Mouse (Mus musculus): ENCODE measurements at regions not wholly inside any gene's neighbourhood (a gene's known extent, or its start where the extent isn't known, plus 50 kb on each side); places are given as distances from the start of the nearest gene placed in this dataset.

DNA sequence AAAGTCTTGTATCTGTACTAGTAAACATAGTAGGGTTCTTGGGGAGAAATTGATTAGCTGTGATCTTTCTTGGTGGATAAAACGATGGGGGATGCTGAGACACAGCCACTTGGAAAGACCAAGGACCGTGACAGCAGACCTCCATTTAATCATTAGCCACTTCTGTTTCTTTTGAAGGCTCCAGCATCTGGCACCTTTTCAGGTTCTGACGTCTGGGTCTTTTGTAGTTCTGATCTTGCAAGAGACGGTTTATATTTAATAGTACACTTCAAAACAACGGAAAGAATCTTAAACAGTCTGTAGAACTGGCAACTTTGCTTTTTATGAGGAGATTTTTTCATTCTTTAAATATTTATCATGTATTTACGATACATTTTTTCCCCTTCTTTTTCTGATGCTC lies 116.6 kb upstream of the 9330182O14Rik start:
- peak overlapping the region; percentile 5 for H3K4me3 ChIP-seq (ENCODE audit: low read depth, low read length)
- peak overlapping the region; percentile 49; the same call in 1 of the 2 replicates for H3K4me2 ChIP-seq (ENCODE audit: low read depth, low read length)
- H3K27me3 ChIP-seq (ENCODE audit: control insufficient read depth, insufficient read depth, low read length) = no peaks in the 10 kb centered on the region
- no peak overlapping the region for H3K27ac ChIP-seq (ENCODE audit: low read depth)
- DNase-seq (ENCODE audit: low spot score) = no peak
- no peak for ATAC-seq (ENCODE audit: insufficient read depth, low read depth)
- whole genome bisulfite sequencing = 28% methylated on average over 6 of the region's 6 CpGs
- no peaks in the 10 kb centered on the region for H3K9me3 ChIP-seq (replicated peaks; ENCODE audit: control insufficient read depth, low read length)
- no peak for TF ChIP-seq CTCF (IDR thresholded peaks at IDR 0.05; ENCODE audit: low read depth)
- TF ChIP-seq EP300 (IDR thresholded peaks at IDR 0.05; ENCODE audit: low read depth) = no peak
- H3K36me3 ChIP-seq (replicated peaks; ENCODE audit: control insufficient read depth, insufficient read depth, low read length) = no peaks in the 10 kb centered on the region
- no peak overlapping the region for H3K9ac ChIP-seq (replicated peaks; ENCODE audit: low read depth, low read length)
- H3K4me1 ChIP-seq (ENCODE audit: control insufficient read depth, insufficient read depth) = 0 out of 2 replicates have a peak, but pooled peaks cover 9% of the 10 kb centered on the region

DNA sequence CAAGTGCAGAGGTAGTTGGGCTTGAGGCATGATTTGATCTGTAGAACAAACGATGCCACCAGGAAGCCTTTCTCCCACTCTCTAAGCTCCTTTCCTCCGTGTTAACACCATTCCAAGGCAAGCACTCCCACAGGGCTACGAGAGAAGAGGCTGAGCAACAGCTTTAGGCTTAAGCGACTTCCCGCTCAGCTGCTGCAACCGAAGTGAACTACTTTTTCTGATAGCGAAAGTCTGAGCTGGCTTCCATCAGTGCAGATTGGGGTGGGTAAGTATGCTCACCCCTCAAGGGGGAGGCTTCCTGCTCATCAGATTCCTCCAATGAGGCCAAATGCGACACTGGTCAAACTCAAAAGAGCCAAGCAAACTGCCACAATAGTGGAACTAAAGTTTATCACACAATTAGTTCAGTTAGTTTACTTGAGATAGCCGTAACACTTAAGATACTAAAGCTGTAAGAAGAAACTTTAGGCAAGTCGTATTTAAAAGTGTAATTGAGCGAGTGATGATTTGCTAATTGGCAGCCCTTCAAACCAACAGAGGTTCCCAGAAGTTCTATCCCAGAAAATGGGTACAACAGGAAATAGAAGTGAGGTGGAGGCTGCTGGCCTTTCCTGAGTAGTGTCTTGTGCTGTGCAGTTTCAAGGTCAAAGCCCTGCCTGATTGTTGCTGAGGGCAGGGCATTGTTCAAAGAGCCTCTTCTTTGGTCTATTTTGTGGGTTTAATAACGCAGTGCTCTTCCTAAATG lies 115.9 kb upstream of the 9330182O14Rik start:
- Histone ChIP-seq H3K4me3 (ENCODE audit: low read depth, low read length) (peak overlapping the region; percentile 5), H3K4me2 (ENCODE audit: low read depth, low read length) (peak overlapping the region; percentile 49), H3K9ac (replicated peaks; ENCODE audit: low read depth, low read length) (no peak overlapping the region), H3K27ac (ENCODE audit: low read depth) (no peak overlapping the region), H3K36me3 (replicated peaks; ENCODE audit: control insufficient read depth, insufficient read depth, low read length) (no peaks in the 10 kb centered on the region), H3K27me3 (ENCODE audit: control insufficient read depth, insufficient read depth, low read length) (no peaks in the 10 kb centered on the region), H3K9me3 (replicated peaks; ENCODE audit: control insufficient read depth, low read length) (no peaks in the 10 kb centered on the region), H3K4me1 (ENCODE audit: control insufficient read depth, insufficient read depth) (0 out of 2 replicates have a peak, but pooled peaks cover 9% of the 10 kb centered on the region)
- DNase-seq (ENCODE audit: low spot score) (no peak), ATAC-seq (ENCODE audit: insufficient read depth, low read depth) (no peak)
- 15% methylated on average over 12 of the region's 12 CpGs for WGBS
- TF ChIP-seq EP300 (IDR thresholded peaks at IDR 0.05; ENCODE audit: low read depth) (no peak), CTCF (IDR thresholded peaks at IDR 0.05; ENCODE audit: low read depth) (no peak)

GRCm38 (mm10) chr15:40018792-40019151 lies 115.4 kb upstream of the 9330182O14Rik start:
- Histone ChIP-seq H3K4me3 (ENCODE audit: low read depth, low read length) (no peak overlapping the region), H3K27me3 (ENCODE audit: control insufficient read depth, insufficient read depth, low read length) (no peaks in the 10 kb centered on the region), H3K4me2 (ENCODE audit: low read depth, low read length) (no peak overlapping the region), H3K36me3 (replicated peaks; ENCODE audit: control insufficient read depth, insufficient read depth, low read length) (no peaks in the 10 kb centered on the region), H3K9me3 (replicated peaks; ENCODE audit: control insufficient read depth, low read length) (no peaks in the 10 kb centered on the region), H3K9ac (replicated peaks; ENCODE audit: low read depth, low read length) (no peak overlapping the region), H3K27ac (ENCODE audit: low read depth) (no peak overlapping the region), H3K4me1 (ENCODE audit: control insufficient read depth, insufficient read depth) (0 out of 2 replicates have a peak, but pooled peaks cover 9% of the 10 kb centered on the region)
- TF ChIP-seq EP300 (IDR thresholded peaks at IDR 0.05; ENCODE audit: low read depth) (no peak), CTCF (IDR thresholded peaks at IDR 0.05; ENCODE audit: low read depth) (no peak)
- WGBS = 55% methylated on average over 8 of the region's 8 CpGs
- no peak for DNase-seq (ENCODE audit: low spot score)
- no peak for ATAC-seq (ENCODE audit: insufficient read depth, low read depth)

GRCm38 (mm10) chr15:40019226-40019625 lies 114.9 kb upstream of the 9330182O14Rik start:
- TF ChIP-seq EP300 (IDR thresholded peaks at IDR 0.05; ENCODE audit: low read depth) (no peak), CTCF (IDR thresholded peaks at IDR 0.05; ENCODE audit: low read depth) (no peak)
- no peak for ATAC-seq (ENCODE audit: insufficient read depth, low read depth)
- Histone ChIP-seq H3K36me3 (replicated peaks; ENCODE audit: control insufficient read depth, insufficient read depth, low read length) (no peaks in the 10 kb centered on the region), H3K27me3 (ENCODE audit: control insufficient read depth, insufficient read depth, low read length) (no peaks in the 10 kb centered on the region), H3K4me3 (ENCODE audit: low read depth, low read length) (no peak overlapping the region), H3K9ac (replicated peaks; ENCODE audit: low read depth, low read length) (no peak overlapping the region), H3K9me3 (replicated peaks; ENCODE audit: control insufficient read depth, low read length) (no peaks in the 10 kb centered on the region), H3K4me1 (ENCODE audit: control insufficient read depth, insufficient read depth) (0 out of 2 replicates have a peak, but pooled peaks cover 9% of the 10 kb centered on the region), H3K4me2 (ENCODE audit: low read depth, low read length) (no peak overlapping the region), H3K27ac (ENCODE audit: low read depth) (no peak overlapping the region)
- WGBS = 83% methylated on average over 8 of the region's 8 CpGs
- no peak for DNase-seq (ENCODE audit: low spot score)

- 0 out of 2 replicates have a peak, but pooled peaks cover 9% of the 10 kb centered on the region for H3K4me1 ChIP-seq (ENCODE audit: control insufficient read depth, insufficient read depth)
- no peak for ATAC-seq (ENCODE audit: insufficient read depth, low read depth)
- no peaks in the 10 kb centered on the region for H3K36me3 ChIP-seq (replicated peaks; ENCODE audit: control insufficient read depth, insufficient read depth, low read length)
- TF ChIP-seq CTCF (IDR thresholded peaks at IDR 0.05; ENCODE audit: low read depth) = no peak
- TF ChIP-seq EP300 (IDR thresholded peaks at IDR 0.05; ENCODE audit: low read depth) = no peak
- no peak overlapping the region for H3K27ac ChIP-seq (ENCODE audit: low read depth)
- H3K27me3 ChIP-seq (ENCODE audit: control insufficient read depth, insufficient read depth, low read length) = no peaks in the 10 kb centered on the region
- no peak for DNase-seq (ENCODE audit: low spot score)
- no peak overlapping the region for H3K9ac ChIP-seq (replicated peaks; ENCODE audit: low read depth, low read length)
- no peaks in the 10 kb centered on the region for H3K9me3 ChIP-seq (replicated peaks; ENCODE audit: control insufficient read depth, low read length)
- no peak overlapping the region for H3K4me3 ChIP-seq (ENCODE audit: low read depth, low read length)
- no peak overlapping the region for H3K4me2 ChIP-seq (ENCODE audit: low read depth, low read length)
Observed at GRCm38 (mm10) chr15:40020097-40020496, 114.1 kb upstream of the 9330182O14Rik start.

- Histone ChIP-seq H3K9ac (replicated peaks; ENCODE audit: low read depth, low read length) (no peak overlapping the region), H3K4me2 (ENCODE audit: low read depth, low read length) (no peak overlapping the region), H3K27me3 (ENCODE audit: control insufficient read depth, insufficient read depth, low read length) (no peaks in the 10 kb centered on the region), H3K9me3 (replicated peaks; ENCODE audit: control insufficient read depth, low read length) (no peaks in the 10 kb centered on the region), H3K36me3 (replicated peaks; ENCODE audit: control insufficient read depth, insufficient read depth, low read length) (no peaks in the 10 kb centered on the region), H3K4me3 (ENCODE audit: low read depth, low read length) (no peak overlapping the region), H3K4me1 (ENCODE audit: control insufficient read depth, insufficient read depth) (0 out of 2 replicates have a peak, but pooled peaks cover 9% of the 10 kb centered on the region), H3K27ac (ENCODE audit: low read depth) (no peak overlapping the region)
- ATAC-seq (ENCODE audit: insufficient read depth, low read depth) (no peak), DNase-seq (ENCODE audit: low spot score) (no peak)
- no peak for TF ChIP-seq CTCF (IDR thresholded peaks at IDR 0.05; ENCODE audit: low read depth)
- no peak for TF ChIP-seq EP300 (IDR thresholded peaks at IDR 0.05; ENCODE audit: low read depth)
- WGBS = 91% methylated on average over 3 of the region's 3 CpGs
Observed at GRCm38 (mm10) chr15:40020646-40021045, 113.5 kb upstream of the 9330182O14Rik start.

Data from heart, postnatal 0 days (tissue).